Mouse (Mus musculus) C2C12 (cell line): Measurements from ENCODE around the gene Trpm5. TPM values are rescaled to one million over a fixed set of nuclear protein-coding genes. Genes with fewer than 3 reads are reported as not detected.

Experiments
- H3K27me3 ChIP-seq: one replicate; pipeline ENCODE4 v1.6.1; 2011; ENCODE audit not compliant: control insufficient read depth, insufficient read depth, insufficient read length
- H3K36me3 ChIP-seq: one replicate; pipeline ENCODE4 v1.6.1; 2011; ENCODE audit not compliant: control insufficient read depth, insufficient read depth
- H3K4me3 ChIP-seq: one replicate; pipeline ENCODE4 v1.5.1; 2011; ENCODE audit warnings: mild to moderate bottlenecking, control low read depth; ENCODE audit not compliant: poor library complexity, insufficient read depth, severe bottlenecking
- H3K79me2 ChIP-seq: one replicate; pipeline ENCODE4 v1.6.1; 2011; ENCODE audit not compliant: control insufficient read depth, insufficient read depth
- H3K79me3 ChIP-seq: one replicate; pipeline ENCODE4 v1.6.1; 2011; ENCODE audit warnings: low read depth, control low read depth
- H3ac ChIP-seq: one replicate; pipeline ENCODE3; 2011; ENCODE audit warnings: low read depth; ENCODE audit not compliant: control insufficient read depth, insufficient read length
- CEBPB ChIP-seq: IDR thresholded peaks from one replicate; pipeline ENCODE4 v1.6.1; 2011; ENCODE audit warnings: low read depth, mild to moderate bottlenecking, control low read depth, moderate library complexity
- CTCF ChIP-seq: IDR thresholded peaks from one replicate; pipeline ENCODE4 v1.5.1; 2011; ENCODE audit not compliant: control insufficient read depth, insufficient read depth, insufficient read length
- FOSL1 ChIP-seq: IDR thresholded peaks from one replicate; pipeline ENCODE4 v1.8.0; 2011; ENCODE audit warnings: mild to moderate bottlenecking, low read length; ENCODE audit not compliant: poor library complexity, insufficient read depth, severe bottlenecking
- MAX ChIP-seq: IDR thresholded peaks from one replicate; pipeline ENCODE4 v1.6.1; 2011; ENCODE audit warnings: mild to moderate bottlenecking, control low read depth
- MYOD1 ChIP-seq: IDR thresholded peaks from one replicate; pipeline ENCODE4 v1.6.1; 2011; ENCODE audit warnings: low read depth; ENCODE audit not compliant: control insufficient read depth, insufficient read length
- MYOG ChIP-seq: IDR thresholded peaks from one replicate; pipeline ENCODE4 v1.6.1; 2011; ENCODE audit not compliant: control insufficient read depth, insufficient read length; ENCODE audit errors: extremely low read depth
- USF1 ChIP-seq: IDR thresholded peaks from one replicate; pipeline ENCODE4 v1.6.1; 2011; ENCODE audit warnings: low read depth, mild to moderate bottlenecking, control low read depth, moderate library complexity
- polyA plus RNA-seq: library from polyadenylated mRNA; unstranded; fragments of >200 nt; fragmentation: generic; extraction: Trizol; gene quantifications from one replicate; pipeline ENCODE4 v1.2.1, GENCODE M21; 2012; ENCODE audit warnings: missing spikeins

The Trpm5 gene
- polyA plus RNA-seq, 1 experiment: 2.7 TPM

DNA sequence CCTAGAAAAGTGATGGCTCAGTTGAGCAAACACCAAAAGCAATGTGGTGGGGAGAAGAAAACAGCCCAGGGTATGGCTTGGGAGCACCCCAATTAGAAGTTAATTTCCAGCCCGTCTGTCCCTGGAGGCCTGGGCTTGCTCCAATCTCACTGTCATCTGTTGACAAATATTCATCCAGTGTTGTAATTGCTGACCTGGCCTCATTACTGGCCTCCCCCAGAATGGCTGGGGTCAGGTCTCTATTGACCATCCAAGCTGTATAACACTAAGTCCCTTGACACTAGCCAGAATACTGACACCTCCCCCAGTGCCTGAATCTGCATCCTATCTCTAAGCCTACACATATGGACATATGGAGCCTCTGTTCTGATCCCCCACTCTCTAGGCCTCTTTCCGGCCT, 17.1 kb downstream of the Trpm5 start:
- no peak overlapping the region for H3K4me3 ChIP-seq
- H3K27me3 ChIP-seq: no peaks in the 10 kb centered on the region
- no peaks in the 10 kb centered on the region for H3K36me3 ChIP-seq
- TF ChIP-seq CEBPB (no peak), CTCF (no peak), FOSL1 (no peak), MAX (no peak), MYOG (no peak), USF1 (no peak), MYOD1 (no peak)
- H3ac ChIP-seq: no peak overlapping the region
- no peaks in the 10 kb centered on the region for H3K79me3 ChIP-seq
- no peaks in the 10 kb centered on the region for H3K79me2 ChIP-seq

DNA sequence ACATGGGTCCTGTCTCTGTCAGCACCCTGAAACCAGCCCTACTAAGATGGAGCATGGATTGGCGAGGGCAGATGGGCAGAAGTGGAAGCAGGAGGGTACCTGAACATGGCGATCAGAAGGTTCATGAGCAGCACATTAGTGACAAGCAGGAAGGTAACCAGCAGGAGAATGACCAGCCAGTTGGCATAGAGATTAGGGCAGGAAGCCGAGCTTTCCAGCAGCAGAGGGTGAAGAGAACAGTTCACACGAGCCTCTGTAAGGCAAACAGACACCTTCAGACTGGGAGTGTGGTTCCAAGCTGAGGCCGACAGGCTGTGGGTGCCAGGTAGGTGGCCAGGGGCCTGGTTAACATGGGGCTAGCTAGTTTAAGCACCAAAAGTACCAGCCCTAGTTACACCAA, 19.0 kb downstream of the Trpm5 start:
- no peak overlapping the region for H3K4me3 ChIP-seq

DNA sequence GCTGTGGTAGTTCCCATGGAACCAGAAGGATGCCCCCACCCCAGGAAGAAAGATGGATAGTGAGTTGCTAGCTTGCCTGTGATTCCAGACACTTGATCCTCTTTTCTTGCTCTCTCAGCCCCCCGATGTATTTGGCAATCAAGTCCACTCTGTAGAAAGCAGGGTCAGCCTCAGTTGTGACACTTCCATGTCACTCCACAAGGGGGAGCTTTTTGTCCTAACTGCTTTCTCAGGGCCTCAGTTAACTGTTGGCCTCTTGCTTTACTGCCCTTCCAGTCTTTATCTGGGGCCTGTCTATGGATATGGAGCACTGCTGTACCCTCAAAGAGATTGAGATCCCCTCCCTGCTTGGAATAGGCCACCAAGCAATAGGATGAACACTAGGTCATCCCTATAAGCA, 21.4 kb downstream of the Trpm5 start:
- Histone ChIP-seq H3K79me3 (peaks cover 12% of the 10 kb centered on the region), H3K36me3 (peaks cover 7% of the 10 kb centered on the region)

More for the DNA sequence above, 19.0 kb downstream of the Trpm5 start:
- peaks cover 3% of the 10 kb centered on the region for H3K79me3 ChIP-seq
- no peak overlapping the region for H3ac ChIP-seq
- H3K27me3 ChIP-seq: no peaks in the 10 kb centered on the region
- no peak for TF ChIP-seq MAX
- no peak for TF ChIP-seq CEBPB
- no peaks in the 10 kb centered on the region for H3K36me3 ChIP-seq
- peaks cover 8% of the 10 kb centered on the region for H3K79me2 ChIP-seq

DNA sequence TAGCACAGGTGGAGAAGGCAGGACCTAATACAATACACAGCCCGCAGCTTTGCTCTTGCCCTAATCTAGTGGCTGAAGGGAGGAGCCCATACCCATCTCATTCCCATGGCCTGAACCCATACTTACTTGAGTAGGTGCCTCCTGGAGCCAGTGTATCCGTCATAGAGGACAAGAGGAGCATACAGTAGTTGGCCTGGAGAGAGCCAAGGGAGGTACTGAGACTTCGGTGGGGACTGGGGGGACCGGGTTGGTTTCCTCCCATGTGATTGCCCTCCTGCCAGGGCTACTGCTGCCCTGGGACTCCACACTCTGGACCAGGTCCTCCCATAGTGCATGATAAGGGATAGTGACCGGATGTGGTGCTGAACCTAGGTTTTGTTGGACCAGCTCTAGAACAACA, 21.8 kb downstream of the Trpm5 start:
- Histone ChIP-seq H3K79me2 (peaks cover 17% of the 10 kb centered on the region), H3K27me3 (no peaks in the 10 kb centered on the region), H3K79me3 (peaks cover 12% of the 10 kb centered on the region), H3K4me3 (no peak overlapping the region), H3ac (no peak overlapping the region), H3K36me3 (peaks cover 11% of the 10 kb centered on the region)
- no peak for TF ChIP-seq CEBPB
- no peak for TF ChIP-seq MAX
- TF ChIP-seq MYOD1: no peak
- TF ChIP-seq MYOG: no peak
- TF ChIP-seq FOSL1: no peak
- no peak for TF ChIP-seq USF1
- TF ChIP-seq CTCF: no peak

More for the DNA sequence above, 21.4 kb downstream of the Trpm5 start:
- TF ChIP-seq USF1 (no peak), FOSL1 (no peak), CTCF (no peak), CEBPB (no peak), MAX (no peak), MYOG (no peak), MYOD1 (no peak)
- H3K79me2 ChIP-seq: peaks cover 17% of the 10 kb centered on the region
- H3K4me3 ChIP-seq: no peak overlapping the region
- no peaks in the 10 kb centered on the region for H3K27me3 ChIP-seq
- H3ac ChIP-seq: no peak overlapping the region

DNA sequence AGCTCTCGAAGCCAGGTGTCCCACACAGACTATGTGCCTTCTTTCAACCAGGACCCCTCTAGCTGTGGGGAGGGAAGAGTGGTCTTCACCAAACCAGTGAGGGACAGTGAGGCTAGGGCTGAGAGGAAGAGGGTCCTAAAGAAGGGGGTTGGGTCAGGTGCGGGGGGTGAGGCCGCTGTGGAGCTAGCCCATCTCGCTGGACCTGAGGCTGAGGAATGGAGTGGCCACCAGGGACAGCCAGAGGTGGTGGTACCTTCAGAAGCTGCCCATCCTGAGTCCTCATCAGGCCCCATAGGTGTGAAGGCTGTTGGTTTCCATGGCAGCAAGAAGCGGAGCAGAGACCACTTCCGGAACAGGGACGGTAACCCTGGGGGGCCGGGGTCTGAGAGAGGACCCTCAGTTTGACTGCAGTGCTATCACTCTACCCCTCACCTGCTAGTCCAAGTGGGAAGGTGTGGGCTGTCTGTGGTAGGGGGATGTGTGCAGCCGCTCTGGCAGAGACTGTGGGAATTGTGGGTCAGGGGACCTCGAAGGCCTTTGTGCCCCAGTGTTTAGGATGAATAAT, 23.9 kb downstream of the Trpm5 start:
- H3K79me3 ChIP-seq: peaks cover 12% of the 10 kb centered on the region
- no peak for TF ChIP-seq USF1
- no peak for TF ChIP-seq MYOG
- TF ChIP-seq MYOD1: no peak
- no peak for TF ChIP-seq CEBPB
- no peak for TF ChIP-seq CTCF
- no peak for TF ChIP-seq MAX
- no peak for TF ChIP-seq FOSL1
- no peaks in the 10 kb centered on the region for H3K27me3 ChIP-seq
- peaks cover 28% of the 10 kb centered on the region for H3K36me3 ChIP-seq
- H3ac ChIP-seq: peak overlapping the region; percentile 84
- H3K4me3 ChIP-seq: peak overlapping the region; percentile 85
- peaks cover 17% of the 10 kb centered on the region for H3K79me2 ChIP-seq

DNA sequence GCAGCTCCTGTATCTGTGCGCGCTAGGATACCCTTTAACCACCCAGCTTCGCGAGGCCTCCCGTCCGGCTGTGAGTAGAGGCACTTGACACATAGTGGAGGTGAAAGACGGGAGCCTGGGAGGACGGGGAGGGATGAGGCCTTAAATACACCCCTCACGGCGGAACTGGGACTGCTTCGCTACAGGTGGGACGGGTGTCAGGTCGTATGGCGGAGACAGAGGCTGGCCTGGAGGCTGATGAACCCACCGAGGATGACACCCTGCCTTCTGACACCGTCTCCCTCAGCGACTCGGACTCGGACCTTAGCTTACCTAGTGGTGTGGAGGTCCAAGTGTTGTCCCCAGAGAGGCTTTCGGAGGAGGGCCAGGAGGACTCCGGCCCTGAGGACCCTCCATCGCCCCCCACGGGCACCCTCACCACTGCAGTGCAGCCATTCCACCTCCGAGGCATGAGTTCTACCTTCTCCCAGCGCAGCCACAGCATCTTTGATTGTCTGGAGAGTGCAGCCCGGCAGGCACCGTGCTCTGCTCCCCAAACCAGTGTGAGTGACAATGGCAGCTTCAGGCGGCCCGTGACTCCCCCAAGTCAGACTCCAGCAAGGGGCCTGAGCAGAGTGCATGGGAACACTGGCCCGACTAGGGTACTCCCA, 24.6 kb downstream of the Trpm5 start:
- no peak for TF ChIP-seq MYOD1
- TF ChIP-seq USF1: no peak
- no peak for TF ChIP-seq FOSL1
- no peak for TF ChIP-seq CTCF
- TF ChIP-seq MAX: no peak
- TF ChIP-seq MYOG: no peak
- TF ChIP-seq CEBPB: no peak
- peaks cover 17% of the 10 kb centered on the region for H3K79me2 ChIP-seq
- peak overlapping the region; percentile 84 for H3ac ChIP-seq
- H3K27me3 ChIP-seq: no peaks in the 10 kb centered on the region
- peak overlapping the region; percentile 85 for H3K4me3 ChIP-seq
- H3K36me3 ChIP-seq: peaks cover 35% of the 10 kb centered on the region
- H3K79me3 ChIP-seq: peaks cover 12% of the 10 kb centered on the region
